Mouse (Mus musculus) layer of hippocampus, adult 2 months (tissue): ENCODE measurements around the gene Zfp445. TPM values are rescaled to one million over a fixed set of nuclear protein-coding genes. Genes with fewer than 3 reads are reported as not detected.
A peak's percentile ranks its signal among the peaks of the same experiment; 100 is the strongest.

Experiments used
- DNase-seq, 2 experiments: peaks; one replicate each; pipeline ENCODE4 v3.0.0; 2022; ENCODE audit warnings: low spot score in 2 of 2
- H3K27ac ChIP-seq: fragments of 200-600 bp; 2 replicates; pipeline ENCODE4 v1.8.1; 2022
- H3K4me3 ChIP-seq: fragments of 200-600 bp; 2 replicates; pipeline ENCODE4 v1.8.1; 2022; ENCODE audit warnings: mild to moderate bottlenecking
- CTCF ChIP-seq: fragments of 200-600 bp; conservative IDR thresholded peaks from 2 replicates; pipeline ENCODE4 v1.8.1; 2022; ENCODE audit warnings: antibody characterized with exemption, mild to moderate bottlenecking, moderate library complexity
- long read RNA-seq, 2 experiments: library from polyadenylated mRNA; stranded (forward); transcript quantifications; one replicate each; pipeline ENCODE4 v2.0.0; 2021; ENCODE audit warnings: borderline mapping rate in 2 of 2
- total RNA-seq, 2 experiments: library from RNA; stranded (reverse); gene quantifications; 2 replicates each; pipeline ENCODE4 v1.2.3; 2021

The Zfp445 gene
- total RNA-seq, result 100 to 1,000 TPM; 170 to 186 TPM
- long read RNA-seq, experiment 1, full-length matches to known transcripts, result 2 of 25 reads
- long read RNA-seq, experiment 1, partial matches to known transcripts, result 0 of 25 reads
- long read RNA-seq, experiment 1, other reads (novel, unspliced or antisense), result 23 of 25 reads
- long read RNA-seq, experiment 2, full-length matches to known transcripts, result 7 of 39 reads
- long read RNA-seq, experiment 2, partial matches to known transcripts, result 0 of 39 reads
- long read RNA-seq, experiment 2, other reads (novel, unspliced or antisense), result 32 of 39 reads

DNA sequence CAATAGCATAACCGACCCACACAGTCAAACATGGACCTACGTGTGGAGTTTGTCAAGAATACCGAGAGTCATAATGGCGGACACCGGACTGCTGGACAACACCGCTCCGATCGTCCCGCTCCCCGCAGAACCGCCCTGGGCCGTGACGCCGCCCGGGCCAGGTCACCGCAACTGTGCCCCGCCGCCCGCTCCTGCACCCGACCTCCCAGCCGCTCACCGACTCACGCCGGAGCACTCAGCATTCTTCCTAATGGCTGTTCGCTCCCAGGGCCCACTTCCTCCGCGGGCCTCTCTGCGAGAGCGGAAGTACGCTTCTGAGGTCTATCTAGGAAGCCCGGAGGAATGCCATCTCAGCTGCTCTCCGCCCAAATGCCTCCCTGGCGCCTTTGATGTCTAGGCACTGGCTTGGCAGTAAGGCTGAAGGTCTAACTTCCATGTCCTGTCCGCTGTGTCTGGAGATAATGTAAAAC lies at the start of gene Zfp445:
TSS of gene Zfp445 (minus strand) at position 310 of the 470 bp plus-strand sequence.
- TF ChIP-seq CTCF, result no peak
- Histone ChIP-seq H3K4me3 (peak within 1 kb of the TSS; percentile 93), H3K27ac (peak within 1 kb of the TSS; percentile 92)
- DNase-seq, result peak; percentile 76 to 81

DNA sequence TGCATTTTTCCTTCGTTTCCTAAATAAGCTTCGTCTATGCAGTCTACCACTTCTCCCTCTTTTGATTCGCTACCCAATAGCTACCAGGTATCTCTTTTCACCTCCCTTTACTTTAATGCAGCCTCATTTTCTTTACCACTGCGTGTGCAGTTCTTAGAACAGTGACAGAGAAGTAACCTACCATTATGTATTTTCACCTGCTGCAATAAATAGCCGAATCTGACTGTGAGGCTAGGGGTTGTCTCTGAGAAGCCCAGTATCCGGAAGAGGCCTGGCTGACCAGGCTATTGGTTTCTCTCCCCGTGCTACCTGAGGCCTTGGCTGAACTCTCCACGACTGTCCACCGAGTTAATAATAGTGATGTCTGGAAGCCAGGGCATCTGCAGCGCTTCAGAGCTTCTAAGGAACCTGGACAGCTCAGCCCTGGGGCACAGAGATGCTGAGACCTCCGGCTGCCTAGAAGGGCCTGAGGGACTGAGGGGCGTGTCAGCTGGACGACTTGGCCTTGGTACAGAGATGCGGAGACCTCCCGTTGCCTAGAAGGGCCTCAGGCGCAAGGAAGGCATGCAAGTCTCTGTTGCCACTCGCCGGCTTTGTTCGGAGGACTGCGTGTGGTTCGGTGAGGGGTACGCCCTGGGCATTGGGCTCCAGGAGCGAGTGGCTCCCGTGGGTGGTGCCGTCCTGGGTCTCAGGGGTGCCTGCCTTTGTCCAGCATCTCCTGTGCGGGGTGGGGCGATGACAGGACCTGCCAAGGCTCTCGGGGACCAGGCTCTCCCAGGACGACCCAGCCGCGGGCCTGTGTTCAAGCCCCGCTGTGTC lies 37.1 kb upstream of the Zfp445 start:
- Histone ChIP-seq H3K4me3 (peak overlapping the region; percentile 60), H3K27ac (peak overlapping the region; percentile 11; the same call in 1 of the 2 replicates)
- TF ChIP-seq CTCF, result no peak
- DNase-seq, result peak; percentile 39 to 43

DNA sequence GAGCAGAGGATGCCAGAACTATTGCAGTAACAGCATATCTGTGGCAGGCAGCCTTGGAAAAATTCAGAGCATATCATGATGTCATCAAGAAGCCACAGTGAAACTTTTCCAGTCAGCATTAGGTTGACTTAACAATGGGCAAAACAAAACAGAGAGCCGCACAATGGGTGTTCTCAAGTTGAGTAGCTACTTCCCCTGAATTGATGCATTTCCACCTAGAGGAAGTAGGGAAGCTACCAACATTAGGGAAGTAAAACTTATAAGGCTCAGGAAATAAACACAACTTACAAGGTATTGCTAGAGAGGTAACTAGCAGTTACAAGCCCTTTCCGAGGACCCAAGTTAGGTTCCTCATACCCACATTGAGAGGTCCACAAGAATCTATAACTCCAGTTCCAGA lies 35.2 kb upstream of the Zfp445 start:
- TF ChIP-seq CTCF, result no peak
- no peak overlapping the region for H3K27ac ChIP-seq
- DNase-seq, result no peak
- no peak overlapping the region for H3K4me3 ChIP-seq

DNA sequence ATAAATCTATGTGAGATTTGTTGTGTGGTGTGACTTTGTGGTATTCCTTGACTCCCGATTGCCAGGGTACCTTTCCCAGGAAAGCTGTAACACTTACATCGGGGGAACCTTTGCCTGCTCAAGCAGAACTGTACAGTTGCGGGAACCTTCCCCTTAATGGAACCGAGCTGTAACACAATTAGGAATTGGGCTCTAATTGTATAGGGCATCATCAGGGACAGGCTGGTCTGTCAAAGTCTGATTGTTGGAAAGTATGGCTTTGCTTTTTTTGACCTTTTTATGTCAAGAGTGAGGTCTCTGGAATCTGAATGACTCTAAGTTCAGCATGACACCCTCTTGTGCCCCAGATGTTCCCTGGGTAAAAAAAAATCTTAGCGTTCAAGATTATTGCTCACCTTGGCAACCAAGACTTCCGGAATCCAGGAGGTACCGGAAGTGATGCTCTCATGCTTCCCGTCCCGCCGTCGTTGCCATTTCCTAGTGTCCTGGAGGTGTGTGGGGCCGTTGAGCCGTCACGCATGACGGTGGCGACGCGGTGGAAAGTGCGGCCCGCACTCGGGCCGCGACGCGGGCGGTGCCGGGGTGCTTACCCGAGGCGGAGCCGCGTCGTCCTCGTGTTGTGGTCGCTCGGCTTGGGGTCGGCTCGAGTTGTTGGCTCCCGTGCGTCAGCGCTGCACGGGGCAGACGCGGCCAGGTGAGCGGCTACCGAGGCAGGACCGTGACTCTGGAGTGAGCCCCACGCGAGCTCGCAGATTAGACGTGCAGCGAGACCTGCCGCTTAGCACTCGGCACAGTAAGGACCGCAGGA lies 20.8 kb upstream of the Zfp445 start:
- H3K4me3 ChIP-seq, result peak overlapping the region; percentile 89
- peak; percentile 56 to 57 for DNase-seq
- peak overlapping the region; percentile 85 for H3K27ac ChIP-seq
- TF ChIP-seq CTCF, result no peak

DNA sequence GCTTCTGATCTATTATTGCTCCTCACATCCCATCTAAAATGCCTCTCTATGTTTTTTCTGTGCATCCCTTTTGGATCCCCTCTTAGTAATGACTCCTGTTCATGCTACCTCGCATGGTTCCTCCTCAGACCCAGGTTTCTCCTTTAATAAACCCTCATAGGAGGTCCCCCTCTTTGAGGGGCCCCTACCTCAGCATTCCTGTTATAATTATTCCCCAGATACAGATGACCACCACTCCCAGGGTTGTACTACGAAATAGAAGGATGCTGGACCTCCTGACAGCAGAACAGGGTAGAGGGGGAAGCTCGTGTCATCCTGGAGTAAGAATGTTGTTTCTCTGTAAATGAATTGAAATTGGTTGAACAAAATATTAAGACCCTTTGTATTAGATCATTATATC lies 19.6 kb upstream of the Zfp445 start, which contains the start of gene Zkscan7:
TSS of gene Zkscan7 (plus strand) at position 301 of the 400 bp plus-strand sequence.
- no peak for TF ChIP-seq CTCF
- Histone ChIP-seq H3K4me3 (peak within 1 kb of the TSS; percentile 89), H3K27ac (peak within 1 kb of the TSS; percentile 85)
- no peak for DNase-seq

DNA sequence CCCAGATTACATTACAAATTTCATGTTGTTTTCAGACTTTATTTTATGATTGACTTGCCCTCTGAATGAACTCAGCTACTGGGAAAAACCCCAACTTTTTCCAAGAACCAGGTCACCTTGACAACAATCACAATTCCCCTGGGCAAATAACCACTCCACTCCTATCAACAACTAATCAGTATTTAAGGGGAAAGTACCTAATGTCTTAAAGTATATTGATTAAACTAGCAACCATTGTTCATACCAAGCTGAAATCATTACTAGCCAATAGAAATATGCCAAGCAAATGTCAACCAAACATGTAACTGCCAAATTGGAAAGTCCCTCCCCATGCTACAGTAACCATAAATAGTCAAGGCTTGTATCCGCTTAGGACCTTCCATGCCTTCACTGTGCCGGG lies 9.3 kb upstream of the Zfp445 start:
- no peak for TF ChIP-seq CTCF
- DNase-seq, result no peak

DNA sequence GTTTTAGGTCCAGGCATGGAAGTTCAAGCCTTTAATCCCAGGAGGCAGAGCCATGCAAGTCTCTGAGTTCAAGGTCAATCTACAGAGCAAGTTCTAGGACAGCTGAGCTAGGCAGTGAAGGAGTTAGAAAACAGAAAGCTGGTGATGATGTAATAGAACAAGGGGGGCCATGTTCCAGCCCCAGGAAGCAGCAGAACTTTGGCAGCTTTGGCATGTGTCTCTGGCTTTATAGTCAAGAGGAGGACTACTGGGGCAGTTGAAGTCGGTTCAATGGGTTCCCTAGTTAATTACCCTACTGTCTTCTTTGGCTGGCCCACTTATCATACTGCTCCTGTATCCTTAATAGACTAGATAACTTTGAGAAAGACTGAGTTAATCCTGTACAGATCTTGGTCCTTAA lies 8.8 kb upstream of the Zfp445 start:
- DNase-seq, result no peak

More for the DNA sequence above, 9.3 kb upstream of the Zfp445 start:
- no peak overlapping the region for H3K4me3 ChIP-seq
- H3K27ac ChIP-seq, result no peak overlapping the region

DNA sequence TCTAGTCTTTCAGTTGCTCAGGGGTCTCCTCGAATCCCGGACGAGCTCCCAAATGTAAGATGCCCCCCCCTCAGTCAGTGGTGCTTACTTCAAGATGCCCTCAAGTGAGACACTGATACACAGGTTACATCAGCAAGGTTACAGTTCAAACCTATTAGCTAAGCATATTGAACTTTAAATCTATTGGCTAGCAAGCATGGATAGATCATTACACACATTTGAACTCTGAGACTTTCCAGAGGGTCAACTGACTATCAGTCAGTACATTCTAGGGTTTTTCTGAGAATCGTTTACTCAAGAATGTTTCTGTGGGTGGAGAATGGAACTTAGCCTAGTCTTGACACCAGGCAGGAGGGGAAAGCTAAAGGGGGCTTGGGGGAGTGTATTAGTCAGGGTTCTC lies 6.8 kb upstream of the Zfp445 start:
- DNase-seq, result no peak
- H3K4me3 ChIP-seq, result no peak overlapping the region
- H3K27ac ChIP-seq, result no peak overlapping the region
- TF ChIP-seq CTCF, result no peak

More for the DNA sequence above, 8.8 kb upstream of the Zfp445 start:
- no peak overlapping the region for H3K27ac ChIP-seq
- H3K4me3 ChIP-seq, result no peak overlapping the region
- no peak for TF ChIP-seq CTCF

DNA sequence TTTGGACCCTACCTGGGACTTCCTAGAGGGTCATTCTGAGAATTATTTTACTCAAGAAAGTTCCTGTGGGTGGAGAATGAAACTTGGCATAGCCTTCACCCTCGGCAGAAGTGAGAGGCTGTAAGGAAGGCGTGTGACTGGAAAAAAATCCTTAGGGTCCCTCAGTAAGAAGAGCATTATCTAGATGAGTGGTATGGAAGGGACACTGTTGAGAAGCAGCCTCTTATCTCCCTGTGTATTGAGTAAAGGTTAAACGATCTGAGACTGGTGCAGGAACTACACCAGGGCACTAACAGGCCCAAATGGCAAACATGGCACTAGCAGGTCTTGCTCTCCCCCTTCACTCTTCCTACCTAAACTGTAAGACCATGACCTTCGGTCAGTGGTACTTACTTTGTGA lies 386 bp upstream of the Zfp445 start:
- H3K27ac ChIP-seq, result peak overlapping the region; percentile 92
- no peak for TF ChIP-seq CTCF
- peak overlapping the region; percentile 93 for H3K4me3 ChIP-seq
- DNase-seq, result no peak

DNA sequence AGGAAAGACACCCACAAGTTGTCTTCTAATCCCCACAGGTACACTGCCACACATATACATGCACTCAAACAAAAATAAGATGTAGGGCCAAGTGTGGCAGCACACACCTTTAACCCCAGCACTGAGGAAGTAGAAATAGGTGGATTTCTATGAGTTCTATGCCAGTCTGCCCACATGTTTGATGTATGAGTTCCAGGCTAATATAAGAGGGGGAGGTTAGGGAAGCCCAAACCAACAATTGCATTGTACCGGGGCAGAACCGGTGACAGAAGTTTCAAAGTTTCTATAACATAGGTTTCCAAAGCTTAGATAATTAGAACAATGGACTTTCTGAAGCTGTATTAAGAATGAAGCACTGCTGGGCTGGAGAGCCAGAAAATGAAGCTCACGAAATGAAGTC lies 958 bp downstream of the Zfp445 start:
- no peak for DNase-seq
- peak overlapping the region; percentile 92; the same call in 1 of the 2 replicates for H3K27ac ChIP-seq
- TF ChIP-seq CTCF, result no peak
- H3K4me3 ChIP-seq, result peak overlapping the region; percentile 93

DNA sequence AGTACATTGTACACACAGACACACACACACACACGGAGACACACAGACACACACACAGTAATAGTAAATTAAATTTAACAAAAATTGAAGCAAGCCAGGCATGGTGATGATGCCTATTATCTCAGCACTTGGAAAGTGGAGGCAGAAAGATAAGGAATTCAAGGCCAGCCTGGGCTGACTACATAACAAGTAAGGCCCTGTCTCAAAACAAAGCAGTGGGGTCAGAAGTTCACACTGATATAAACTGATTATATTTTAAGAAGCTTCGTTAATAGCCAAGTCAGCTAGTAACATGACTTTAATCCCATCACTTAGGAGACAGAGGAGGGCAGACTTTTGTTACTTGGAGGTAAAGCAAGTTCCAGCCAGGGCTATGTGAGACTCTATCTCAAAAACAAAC lies 2.1 kb downstream of the Zfp445 start:
- no peak for TF ChIP-seq CTCF
- DNase-seq, result no peak
- H3K27ac ChIP-seq, result no peak overlapping the region
- no peak overlapping the region for H3K4me3 ChIP-seq

DNA sequence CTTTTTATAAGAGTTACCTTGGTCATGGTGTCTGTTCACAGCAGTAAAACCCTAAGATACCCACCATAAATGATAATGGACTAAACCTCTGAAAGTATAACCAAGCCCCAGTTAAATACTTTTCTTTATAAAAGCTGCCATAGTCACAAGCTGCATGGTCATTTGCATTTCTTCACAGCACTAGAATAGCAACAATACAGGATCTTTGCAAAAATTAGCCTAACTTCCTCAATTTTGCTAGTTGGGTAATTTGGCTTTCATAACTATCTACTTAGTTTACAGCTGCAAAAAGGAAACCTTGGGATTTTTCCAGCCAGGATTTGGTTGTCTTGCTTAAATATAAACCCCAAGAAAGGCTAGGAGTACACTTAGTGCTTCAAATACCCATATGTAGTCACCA lies 5.1 kb downstream of the Zfp445 start:
- DNase-seq, result no peak
- no peak for TF ChIP-seq CTCF
- H3K27ac ChIP-seq, result no peak overlapping the region
- H3K4me3 ChIP-seq, result no peak overlapping the region

DNA sequence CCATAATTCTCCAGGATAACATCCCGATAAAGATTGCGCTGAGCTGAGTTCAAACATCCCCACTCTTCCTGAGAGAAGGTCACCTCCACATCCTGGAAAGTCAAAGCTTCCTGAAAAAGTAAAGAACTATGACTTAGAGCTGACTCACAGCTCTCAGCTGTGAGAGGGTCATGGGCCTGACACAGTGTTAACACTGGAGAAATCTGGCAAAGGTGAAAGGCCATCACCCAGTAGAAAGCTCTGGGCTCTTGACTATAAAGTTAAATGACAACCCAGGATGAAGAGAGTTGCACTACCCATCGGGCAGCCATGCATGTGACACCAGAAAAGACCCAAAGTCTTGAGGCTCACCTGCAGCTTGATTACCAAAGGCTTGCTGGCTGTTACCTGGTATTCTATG lies 9.1 kb downstream of the Zfp445 start:
- no peak for TF ChIP-seq CTCF
- H3K27ac ChIP-seq, result no peak overlapping the region

More for the DNA sequence above, 9.1 kb downstream of the Zfp445 start:
- DNase-seq, result no peak
- no peak overlapping the region for H3K4me3 ChIP-seq
